Mouse (Mus musculus): Measurements from ENCODE around the gene Abi3bp.

Abi3bp gene

GRCm38 (mm10) chr16:56477677-56478574 lies at the start of gene Abi3bp:
Gene Abi3bp, plus strand, starts transcription at chr16:56477878.
- DNase-seq (ENCODE audit: low spot score in 2 of 2), result peak; percentile 40 to 46

GRCm38 (mm10) chr16:56435293-56436185 lies 42.1 kb upstream of the Abi3bp start:
- no peak for DNase-seq (ENCODE audit: low spot score in 2 of 2)

- no peak for DNase-seq (ENCODE audit: low spot score in 2 of 2)
These were observed 37.4 kb upstream of the Abi3bp start for GRCm38 (mm10) chr16:56440243-56440642.

- no peak for DNase-seq (ENCODE audit: low spot score in 2 of 2)
These were observed 36.6 kb upstream of the Abi3bp start for GRCm38 (mm10) chr16:56441113-56441512.

- no peak for DNase-seq (ENCODE audit: low spot score in 2 of 2)
These were observed 35.9 kb upstream of the Abi3bp start for GRCm38 (mm10) chr16:56441658-56442344.

GRCm38 (mm10) chr16:56451482-56451881 lies 26.2 kb upstream of the Abi3bp start:
- DNase-seq (ENCODE audit: low spot score in 2 of 2), result no peak

- no peak for DNase-seq (ENCODE audit: low spot score in 2 of 2)
These were observed 25.8 kb upstream of the Abi3bp start for GRCm38 (mm10) chr16:56451923-56452322.

GRCm38 (mm10) chr16:56458052-56458754 lies 19.5 kb upstream of the Abi3bp start:
- peak; percentile 34 to 38 for DNase-seq (ENCODE audit: low spot score in 2 of 2)

- no peak for DNase-seq (ENCODE audit: low spot score in 2 of 2)
These were observed 4.5 kb upstream of the Abi3bp start for GRCm38 (mm10) chr16:56473160-56473559.

- DNase-seq (ENCODE audit: low spot score in 2 of 2), result no peak
These were observed 2.0 kb upstream of the Abi3bp start for GRCm38 (mm10) chr16:56475676-56476075.

GRCm38 (mm10) chr16:56478575-56479191 lies 1.0 kb downstream of the Abi3bp start:
- DNase-seq (ENCODE audit: low spot score in 2 of 2), result no peak

GRCm38 (mm10) chr16:56483466-56483865 lies 5.8 kb downstream of the Abi3bp start:
- DNase-seq (ENCODE audit: low spot score in 2 of 2), result no peak

- DNase-seq (ENCODE audit: low spot score in 2 of 2), result no peak
These were observed 8.8 kb downstream of the Abi3bp start for GRCm38 (mm10) chr16:56486461-56486860.

GRCm38 (mm10) chr16:56490861-56491260 lies 13.2 kb downstream of the Abi3bp start:
- no peak for DNase-seq (ENCODE audit: low spot score in 2 of 2)

- no peak for DNase-seq (ENCODE audit: low spot score in 2 of 2)
These were observed 17.6 kb downstream of the Abi3bp start for GRCm38 (mm10) chr16:56495266-56495665.

- no peak for DNase-seq (ENCODE audit: low spot score in 2 of 2)
These were observed 19.1 kb downstream of the Abi3bp start for GRCm38 (mm10) chr16:56496743-56497142.

- DNase-seq (ENCODE audit: low spot score in 2 of 2), result no peak
These were observed 21.0 kb downstream of the Abi3bp start for GRCm38 (mm10) chr16:56498680-56499079.

GRCm38 (mm10) chr16:56500441-56500840 lies 22.8 kb downstream of the Abi3bp start:
- DNase-seq (ENCODE audit: low spot score in 2 of 2), result no peak

- DNase-seq (ENCODE audit: low spot score in 2 of 2), result no peak
These were observed 23.4 kb downstream of the Abi3bp start for GRCm38 (mm10) chr16:56501101-56501500.

- no peak for DNase-seq (ENCODE audit: low spot score in 2 of 2)
These were observed 23.8 kb downstream of the Abi3bp start for GRCm38 (mm10) chr16:56501513-56501912.

GRCm38 (mm10) chr16:56502134-56502533 lies 24.5 kb downstream of the Abi3bp start:
- DNase-seq (ENCODE audit: low spot score in 2 of 2), result no peak

Data from right cerebral cortex, postnatal 10 days (tissue).